Mouse (Mus musculus): Measurements from ENCODE around the gene Fam168a. TPM values are rescaled to one million over a fixed set of nuclear protein-coding genes. Genes with fewer than 3 reads are reported as not detected.
"Not testable (repeated sequence)": the region's sequence is repeated elsewhere in the genome, so short reads cannot be mapped to it uniquely, and the experiment has no call there.

Fam168a gene
- polyA plus RNA-seq, 1 experiment from 2014 or later: 187 TPM

DNA sequence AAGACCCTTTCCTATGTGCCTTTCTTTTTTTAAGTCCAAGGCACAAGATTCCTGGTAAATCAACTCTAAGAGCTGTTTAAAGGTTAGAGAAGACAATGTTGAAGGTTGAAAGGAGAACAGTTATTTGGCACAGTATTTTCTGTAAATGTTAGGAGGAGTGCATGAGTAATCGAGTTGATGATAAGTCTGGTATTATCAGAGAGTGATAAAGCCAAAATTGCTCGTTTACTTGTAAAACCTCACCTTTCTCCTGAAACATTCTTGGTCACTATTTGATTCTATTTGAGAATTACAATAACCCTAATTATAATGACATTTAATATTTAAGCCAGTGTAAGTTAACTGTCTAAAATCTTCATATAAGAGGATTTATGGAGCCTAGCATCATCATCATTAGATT lies 23.3 kb downstream of the Fam168a start:
- Histone ChIP-seq H3K4me3 (ENCODE audit: low read depth, low read length) (no peak overlapping the region), H3K4me1 (ENCODE audit: control insufficient read depth, insufficient read depth, low read length) (peaks cover 11% of the 10 kb centered on the region), H3K4me2 (ENCODE audit: low read depth, low read length) (no peak overlapping the region), H3K27ac (ENCODE audit: low read depth, low read length) (no peak overlapping the region), H3K9ac (replicated peaks; ENCODE audit: low read depth, low read length) (no peak overlapping the region), H3K27me3 (ENCODE audit: control insufficient read depth, insufficient read depth, low read length) (no peaks in the 10 kb centered on the region), H3K36me3 (ENCODE audit: control insufficient read depth, insufficient read depth, low read length) (no peaks in the 10 kb centered on the region), H3K9me3 (ENCODE audit: control insufficient read depth, low read length) (no peaks in the 10 kb centered on the region)
- WGBS: 96% methylated on average over 2 of the region's 2 CpGs
- no peak for ATAC-seq (ENCODE audit: low read depth)

DNA sequence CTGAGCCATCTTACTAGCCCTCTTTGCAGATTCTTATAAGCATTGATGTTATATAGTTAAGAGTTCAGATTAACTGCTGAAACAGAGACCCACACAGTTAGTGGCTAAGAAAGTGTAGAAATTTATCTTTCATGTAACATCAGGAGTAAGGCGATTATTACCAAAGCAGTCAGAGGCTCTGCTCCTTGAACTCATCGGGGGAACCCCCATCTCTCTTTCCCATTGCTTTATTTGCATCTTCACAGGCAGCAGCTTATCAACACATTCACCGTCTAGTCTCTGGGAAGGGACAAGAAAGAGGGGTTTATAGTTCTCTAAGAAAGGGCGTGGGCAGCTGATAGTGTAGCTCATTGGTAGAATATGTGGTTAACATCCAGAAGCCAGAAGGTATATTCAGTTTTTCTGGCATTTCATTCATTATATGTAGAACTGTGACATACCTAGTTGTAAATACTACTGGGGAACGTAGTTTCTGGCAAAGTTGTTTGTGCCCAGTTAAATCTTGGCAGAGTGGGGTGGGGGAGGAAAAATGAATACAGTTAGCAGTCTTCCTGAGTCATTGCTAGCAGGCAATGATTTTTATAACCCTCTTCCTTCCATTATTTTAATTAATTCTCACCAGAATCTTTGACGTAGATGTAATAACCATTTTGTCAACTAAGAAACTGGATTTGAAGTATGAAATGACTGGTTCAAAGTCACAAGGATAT lies 26.1 kb downstream of the Fam168a start:
- Histone ChIP-seq H3K9ac (replicated peaks; ENCODE audit: low read depth, low read length) (no peak overlapping the region), H3K9me3 (ENCODE audit: control insufficient read depth, low read length) (no peaks in the 10 kb centered on the region), H3K27me3 (ENCODE audit: control insufficient read depth, insufficient read depth, low read length) (no peaks in the 10 kb centered on the region), H3K4me1 (ENCODE audit: control insufficient read depth, insufficient read depth, low read length) (peaks cover 10% of the 10 kb centered on the region; the same call in 1 of the 2 replicates), H3K36me3 (ENCODE audit: control insufficient read depth, insufficient read depth, low read length) (no peaks in the 10 kb centered on the region), H3K4me2 (ENCODE audit: low read depth, low read length) (no peak overlapping the region), H3K27ac (ENCODE audit: low read depth, low read length) (no peak overlapping the region), H3K4me3 (ENCODE audit: low read depth, low read length) (no peak overlapping the region)
- 58% methylated on average over 6 of the region's 6 CpGs for WGBS
- ATAC-seq (ENCODE audit: low read depth): no peak

DNA sequence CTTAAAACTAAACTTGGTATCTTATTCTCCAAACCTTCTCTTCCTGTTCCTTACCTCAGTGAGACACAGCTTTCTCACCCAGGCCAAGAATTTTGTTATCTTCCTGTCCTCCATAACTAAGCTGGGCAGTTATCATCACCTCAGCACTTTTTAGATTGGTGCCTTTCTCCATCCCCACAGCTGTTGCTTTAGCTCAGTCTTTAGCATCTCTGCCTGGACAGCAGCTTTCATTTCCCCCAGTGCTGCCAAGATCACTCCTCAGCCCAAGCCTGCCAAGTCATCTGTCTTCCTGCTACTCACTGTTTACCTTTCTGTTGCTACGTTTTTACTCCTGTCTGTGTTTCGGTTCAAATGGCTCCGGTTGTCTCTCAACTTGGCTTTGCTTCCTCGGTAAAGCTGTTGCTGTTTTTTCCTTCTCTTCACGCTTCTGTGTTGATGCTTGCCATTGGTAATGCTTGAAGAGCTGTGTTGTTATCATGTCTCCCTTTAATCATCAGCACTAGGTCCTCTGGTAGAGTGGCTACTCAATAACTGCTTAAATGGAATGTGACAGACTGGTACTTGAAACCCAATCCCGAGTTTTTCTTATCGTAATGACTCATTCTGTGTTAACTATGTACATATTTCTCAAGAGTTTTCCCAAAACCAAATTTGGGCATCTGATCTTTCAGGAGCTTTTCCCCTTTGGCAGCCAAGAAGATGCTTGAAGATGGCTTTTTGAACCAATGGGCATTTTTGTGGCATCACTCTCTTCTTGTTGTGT lies 26.8 kb downstream of the Fam168a start:
- Histone ChIP-seq H3K27ac (ENCODE audit: low read depth, low read length) (0 out of 2 replicates have a peak overlapping the region, but pooled peaks have one; percentile 39), H3K4me2 (ENCODE audit: low read depth, low read length) (no peak overlapping the region)
- no peak for ATAC-seq (ENCODE audit: low read depth)

DNA sequence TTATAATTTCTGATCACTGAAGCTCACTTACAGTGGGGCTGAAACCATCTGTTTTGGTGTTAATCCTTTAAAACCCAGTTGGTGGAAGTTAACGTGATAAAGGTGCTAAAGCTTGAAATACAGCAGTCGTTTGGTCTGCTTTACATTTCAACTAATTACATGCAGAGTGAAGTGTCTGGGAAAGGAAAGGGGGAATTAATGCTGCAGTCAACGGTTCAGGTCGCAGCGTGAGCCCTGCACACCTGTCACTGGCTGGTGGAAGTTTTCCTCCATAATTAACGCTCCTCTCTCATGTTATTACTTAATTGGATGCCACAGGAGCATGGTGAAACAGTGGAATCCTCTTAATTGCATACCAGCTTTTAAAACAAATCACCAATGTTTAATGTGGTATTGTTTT lies 27.8 kb downstream of the Fam168a start:
- Histone ChIP-seq H3K4me2 (ENCODE audit: low read depth, low read length) (no peak overlapping the region), H3K9me3 (ENCODE audit: control insufficient read depth, low read length) (no peaks in the 10 kb centered on the region), H3K27me3 (ENCODE audit: control insufficient read depth, insufficient read depth, low read length) (no peaks in the 10 kb centered on the region), H3K4me1 (ENCODE audit: control insufficient read depth, insufficient read depth, low read length) (peaks cover 10% of the 10 kb centered on the region; the same call in 1 of the 2 replicates), H3K4me3 (ENCODE audit: low read depth, low read length) (no peak overlapping the region), H3K36me3 (ENCODE audit: control insufficient read depth, insufficient read depth, low read length) (no peaks in the 10 kb centered on the region), H3K27ac (ENCODE audit: low read depth, low read length) (no peak overlapping the region), H3K9ac (replicated peaks; ENCODE audit: low read depth, low read length) (no peak overlapping the region)
- WGBS: 25% methylated on average over 6 of the region's 6 CpGs
- ATAC-seq (ENCODE audit: low read depth): no peak; the same call in 1 of the 2 replicates

More for the DNA sequence above, 26.8 kb downstream of the Fam168a start:
- Histone ChIP-seq H3K9me3 (ENCODE audit: control insufficient read depth, low read length) (no peaks in the 10 kb centered on the region), H3K27me3 (ENCODE audit: control insufficient read depth, insufficient read depth, low read length) (no peaks in the 10 kb centered on the region), H3K4me3 (ENCODE audit: low read depth, low read length) (no peak overlapping the region), H3K36me3 (ENCODE audit: control insufficient read depth, insufficient read depth, low read length) (no peaks in the 10 kb centered on the region), H3K4me1 (ENCODE audit: control insufficient read depth, insufficient read depth, low read length) (peaks cover 10% of the 10 kb centered on the region; the same call in 1 of the 2 replicates), H3K9ac (replicated peaks; ENCODE audit: low read depth, low read length) (no peak overlapping the region)
- WGBS: 54% methylated on average over 7 of the region's 7 CpGs

DNA sequence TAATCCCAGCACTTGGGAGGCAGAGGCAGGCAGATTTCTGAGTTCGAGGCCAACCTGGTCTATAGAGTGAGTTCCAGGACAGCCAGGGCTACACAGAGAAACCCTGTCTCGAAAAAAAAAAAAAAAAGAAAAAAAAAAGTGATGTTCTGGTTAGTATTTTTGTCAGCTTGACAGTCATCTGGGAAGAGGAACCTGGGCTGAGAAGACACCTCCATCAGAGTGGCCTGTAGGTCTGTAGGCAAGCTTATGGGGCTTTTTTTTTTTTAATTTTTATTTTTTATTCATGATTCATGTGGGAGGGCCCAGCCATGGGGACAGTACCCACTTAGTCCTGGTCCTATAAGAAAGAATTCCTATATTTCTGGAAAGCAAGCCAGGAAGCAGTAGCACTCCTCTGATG lies 28.5 kb downstream of the Fam168a start:
- not testable (repeated sequence) for ATAC-seq (ENCODE audit: low read depth)
- WGBS: 94% methylated on average over 2 of the region's 2 CpGs

DNA sequence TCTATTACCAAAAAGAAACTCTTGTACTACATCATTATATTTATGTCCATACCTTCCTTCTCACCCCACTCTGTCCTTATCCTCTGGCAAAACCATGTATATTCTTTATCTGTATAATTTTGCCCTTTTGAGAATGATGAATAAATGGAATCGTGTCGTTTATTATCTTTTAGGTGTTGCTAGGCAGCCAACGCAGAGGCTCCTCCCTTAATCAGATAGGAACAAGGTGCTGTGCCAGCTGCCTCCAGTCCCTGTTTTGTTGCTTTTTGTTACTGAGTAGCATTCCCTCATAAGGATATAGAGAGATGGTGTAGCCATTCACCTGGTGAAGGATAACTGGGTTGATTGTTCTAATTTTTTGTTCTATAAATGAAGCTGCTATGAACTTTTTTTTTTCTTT lies 29.7 kb downstream of the Fam168a start:
- Histone ChIP-seq H3K9ac (replicated peaks; ENCODE audit: low read depth, low read length) (no peak overlapping the region), H3K9me3 (ENCODE audit: control insufficient read depth, low read length) (no peaks in the 10 kb centered on the region), H3K4me3 (ENCODE audit: low read depth, low read length) (no peak overlapping the region), H3K27ac (ENCODE audit: low read depth, low read length) (no peak overlapping the region), H3K27me3 (ENCODE audit: control insufficient read depth, insufficient read depth, low read length) (no peaks in the 10 kb centered on the region), H3K4me2 (ENCODE audit: low read depth, low read length) (no peak overlapping the region), H3K36me3 (ENCODE audit: control insufficient read depth, insufficient read depth, low read length) (no peaks in the 10 kb centered on the region), H3K4me1 (ENCODE audit: control insufficient read depth, insufficient read depth, low read length) (peaks cover 10% of the 10 kb centered on the region; the same call in 1 of the 2 replicates)
- 85% methylated on average over 3 of the region's 3 CpGs for WGBS
- ATAC-seq (ENCODE audit: low read depth): no peak

More for the DNA sequence above, 28.5 kb downstream of the Fam168a start:
- not testable (repeated sequence) for H3K27me3 ChIP-seq (ENCODE audit: control insufficient read depth, insufficient read depth, low read length); H3K9me3 ChIP-seq (ENCODE audit: control insufficient read depth, low read length); H3K36me3 ChIP-seq (ENCODE audit: control insufficient read depth, insufficient read depth, low read length); H3K9ac ChIP-seq (replicated peaks; ENCODE audit: low read depth, low read length); H3K4me3 ChIP-seq (ENCODE audit: low read depth, low read length); H3K4me1 ChIP-seq (ENCODE audit: control insufficient read depth, insufficient read depth, low read length); H3K27ac ChIP-seq (ENCODE audit: low read depth, low read length); H3K4me2 ChIP-seq (ENCODE audit: low read depth, low read length)

DNA sequence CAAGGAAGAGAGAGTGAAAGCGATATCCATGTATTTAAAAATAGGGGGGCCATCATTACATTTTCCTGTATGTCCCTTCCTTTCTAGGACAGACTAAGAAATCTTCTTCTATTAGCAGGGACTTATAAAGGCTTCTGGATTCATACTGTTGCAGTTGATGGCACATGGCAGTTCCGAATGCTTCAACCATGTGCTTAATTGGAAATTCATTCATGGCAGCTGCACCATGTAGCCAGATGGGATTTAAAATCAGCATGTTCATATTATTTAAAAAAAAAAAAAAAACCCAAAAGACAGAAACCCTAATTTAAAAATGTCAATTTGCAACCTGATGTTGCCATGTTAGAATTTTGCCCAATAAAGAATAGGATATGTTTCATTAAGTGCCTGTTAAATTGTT lies 37.9 kb downstream of the Fam168a start:
- WGBS: 66% methylated on average over 2 of the region's 2 CpGs
- H3K9ac ChIP-seq (replicated peaks; ENCODE audit: low read depth, low read length): no peak overlapping the region
- H3K9me3 ChIP-seq (ENCODE audit: control insufficient read depth, low read length): no peaks in the 10 kb centered on the region
- H3K4me2 ChIP-seq (ENCODE audit: low read depth, low read length): no peak overlapping the region
- no peaks in the 10 kb centered on the region for H3K36me3 ChIP-seq (ENCODE audit: control insufficient read depth, insufficient read depth, low read length)
- 0 out of 2 replicates have a peak overlapping the region, but pooled peaks have one; percentile 34 for H3K27ac ChIP-seq (ENCODE audit: low read depth, low read length)
- H3K27me3 ChIP-seq (ENCODE audit: control insufficient read depth, insufficient read depth, low read length): no peaks in the 10 kb centered on the region
- ATAC-seq (ENCODE audit: low read depth): no peak
- no peak overlapping the region for H3K4me3 ChIP-seq (ENCODE audit: low read depth, low read length)
- peaks cover 4% of the 10 kb centered on the region; the same call in 1 of the 2 replicates for H3K4me1 ChIP-seq (ENCODE audit: control insufficient read depth, insufficient read depth, low read length)

DNA sequence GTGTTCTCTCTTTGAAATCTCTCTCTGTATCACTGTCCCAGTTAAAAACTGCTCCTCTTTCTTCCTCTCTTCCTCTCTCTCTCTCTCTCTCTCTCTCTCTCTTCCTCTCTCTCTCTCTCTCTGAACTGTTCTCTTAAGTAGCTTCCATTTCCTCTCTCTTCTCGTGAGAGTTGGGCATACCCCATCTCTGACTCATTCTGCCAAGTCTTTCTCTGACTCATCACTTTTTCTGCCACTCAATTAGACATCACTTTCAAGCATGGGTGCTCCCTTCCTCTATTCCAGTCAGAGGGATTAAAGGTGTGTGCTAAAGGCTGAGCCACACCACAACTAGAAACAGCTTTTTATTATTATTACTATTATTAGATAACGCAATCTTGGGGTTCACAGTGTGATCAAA lies 43.7 kb downstream of the Fam168a start:
- Histone ChIP-seq H3K36me3 (ENCODE audit: control insufficient read depth, insufficient read depth, low read length) (no peaks in the 10 kb centered on the region), H3K27ac (ENCODE audit: low read depth, low read length) (no peak overlapping the region), H3K9me3 (ENCODE audit: control insufficient read depth, low read length) (no peaks in the 10 kb centered on the region), H3K4me2 (ENCODE audit: low read depth, low read length) (no peak overlapping the region), H3K4me3 (ENCODE audit: low read depth, low read length) (no peak overlapping the region), H3K4me1 (ENCODE audit: control insufficient read depth, insufficient read depth, low read length) (no peaks in the 10 kb centered on the region), H3K9ac (replicated peaks; ENCODE audit: low read depth, low read length) (no peak overlapping the region), H3K27me3 (ENCODE audit: control insufficient read depth, insufficient read depth, low read length) (no peaks in the 10 kb centered on the region)
- WGBS: 84% methylated on average over 2 of the region's 2 CpGs
- no peak for ATAC-seq (ENCODE audit: low read depth)

DNA sequence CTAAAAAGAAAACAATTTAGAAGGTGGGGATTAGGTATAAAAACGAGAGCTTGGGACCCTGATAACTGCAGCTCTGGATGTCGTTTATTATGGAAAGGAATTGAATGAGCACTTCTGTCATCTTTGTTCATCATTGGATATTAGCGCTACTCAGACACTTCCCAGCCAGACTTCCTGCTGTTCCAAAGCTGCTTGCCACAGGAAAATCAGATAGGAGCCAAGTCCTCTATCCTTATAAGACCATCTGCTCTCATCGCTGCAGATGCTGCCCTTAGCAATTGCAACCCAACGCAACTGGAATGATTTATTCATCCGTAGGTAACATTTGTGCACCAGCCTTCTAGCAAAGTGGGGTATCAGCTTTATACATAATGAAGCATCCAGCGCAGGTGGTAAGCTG lies 52.3 kb downstream of the Fam168a start:
- no peaks in the 10 kb centered on the region for H3K4me1 ChIP-seq (ENCODE audit: control insufficient read depth, insufficient read depth, low read length)
- no peak overlapping the region for H3K4me3 ChIP-seq (ENCODE audit: low read depth, low read length)
- H3K27me3 ChIP-seq (ENCODE audit: control insufficient read depth, insufficient read depth, low read length): no peaks in the 10 kb centered on the region
- no peak for ATAC-seq (ENCODE audit: low read depth)
- no peak overlapping the region for H3K9ac ChIP-seq (replicated peaks; ENCODE audit: low read depth, low read length)
- H3K9me3 ChIP-seq (ENCODE audit: control insufficient read depth, low read length): no peaks in the 10 kb centered on the region
- H3K36me3 ChIP-seq (ENCODE audit: control insufficient read depth, insufficient read depth, low read length): no peaks in the 10 kb centered on the region
- no peak overlapping the region for H3K27ac ChIP-seq (ENCODE audit: low read depth, low read length)
- 69% methylated on average over 7 of the region's 7 CpGs for WGBS
- no peak overlapping the region for H3K4me2 ChIP-seq (ENCODE audit: low read depth, low read length)

Data from neural tube, embryonic 14.5 days (tissue).